Mouse (Mus musculus) ES-E14 (cell line): Measurements from ENCODE around the gene Qpctl. TPM values are rescaled to one million over a fixed set of nuclear protein-coding genes. Genes with fewer than 3 reads are reported as not detected.

Source experiments
- DNase-seq: peaks from one replicate; pipeline ENCODE4 v3.0.0-alpha.2; 2013; ENCODE audit warnings: low read depth, low spot score
- H3K27ac ChIP-seq: 2 replicates; pipeline ENCODE4 v1.5.1; 2012; ENCODE audit warnings: low read depth, mild to moderate bottlenecking, low read length, moderate library complexity, mixed read lengths; ENCODE audit not compliant: poor library complexity, insufficient read depth, severe bottlenecking
- H3K36me3 ChIP-seq: 2 replicates; pipeline ENCODE4 v1.6.1; 2012; ENCODE audit warnings: mild to moderate bottlenecking, low read length, moderate library complexity, mixed read lengths; ENCODE audit not compliant: control insufficient read depth, poor library complexity, insufficient read depth, severe bottlenecking
- H3K4me1 ChIP-seq, 2 experiments: fragments of 150-350 bp in 1 of 2; sonication (generic) in 1 of 2; 2 replicates each; pipeline ENCODE4 v1.6.1; 2012; ENCODE audit warnings: low read length in 2 of 2, mild to moderate bottlenecking in 1 of 2, mixed read lengths in 1 of 2; ENCODE audit not compliant: control insufficient read depth in 2 of 2, insufficient read depth in 2 of 2, poor library complexity in 1 of 2
- H3K4me3 ChIP-seq, 2 experiments: fragments of 150-350 bp in 1 of 2; sonication (generic) in 1 of 2; 2 replicates each; pipeline ENCODE4 v1.5.1; 2012; ENCODE audit warnings: low read length in 2 of 2, low read depth in 1 of 2, mild to moderate bottlenecking in 1 of 2, mixed read lengths in 1 of 2; ENCODE audit not compliant: insufficient read depth in 1 of 2, poor library complexity in 1 of 2, severe bottlenecking in 1 of 2
- H3K9ac ChIP-seq: 2 replicates; pipeline ENCODE4 v1.6.1; 2012; ENCODE audit warnings: low read depth, mild to moderate bottlenecking, low read length, mixed read lengths; ENCODE audit not compliant: poor library complexity, insufficient read depth, severe bottlenecking
- H3K9me3 ChIP-seq: fragments of 150-350 bp; sonication (generic); 2 replicates; pipeline ENCODE4 v1.6.1; 2012; ENCODE audit warnings: low read depth, mild to moderate bottlenecking, low read length; ENCODE audit not compliant: control insufficient read depth, insufficient read depth
- CHD2 ChIP-seq: IDR thresholded peaks from 2 replicates; pipeline ENCODE4 v1.6.1; 2014; ENCODE audit warnings: mild to moderate bottlenecking, low read depth, low read length, inconsistent platforms
- HCFC1 ChIP-seq: IDR thresholded peaks from 2 replicates; pipeline ENCODE4 v1.6.1; 2012; ENCODE audit warnings: low read length, inconsistent platforms, borderline replicate concordance; ENCODE audit not compliant: insufficient read depth
- MAFK ChIP-seq: IDR thresholded peaks from 2 replicates; pipeline ENCODE4 v1.6.1; 2014; ENCODE audit warnings: mild to moderate bottlenecking, low read depth, low read length, inconsistent platforms; ENCODE audit not compliant: insufficient read depth
- ZC3H11A ChIP-seq: IDR thresholded peaks from 2 replicates; pipeline ENCODE4 v1.6.1; 2012; ENCODE audit warnings: low read depth, mild to moderate bottlenecking, inconsistent platforms, low read length, borderline replicate concordance
- ZNF384 ChIP-seq: IDR thresholded peaks from 2 replicates; pipeline ENCODE4 v1.6.1; 2012; ENCODE audit warnings: low read depth, low read length, inconsistent platforms
- in situ Hi-C, 2 experiments: fragments of 600-800 bp; cut with MboI; formaldehyde crosslinking; loops; one replicate each; pipeline ENCODE4 v1.15.1; 2025; ENCODE audit warnings: low sequenced_read_pairs in 2 of 2, inconsistent platforms in 1 of 2; ENCODE audit not compliant: unreplicated experiment in 2 of 2
- total RNA-seq: library from RNA; depleted of rRNA; stranded (reverse); fragments of 300-350 nt; gene quantifications from 2 replicates; pipeline ENCODE4 v1.2.3, GENCODE M21; 2012

The Qpctl gene
- total RNA-seq, 1 experiment: 8.1 TPM

DNA sequence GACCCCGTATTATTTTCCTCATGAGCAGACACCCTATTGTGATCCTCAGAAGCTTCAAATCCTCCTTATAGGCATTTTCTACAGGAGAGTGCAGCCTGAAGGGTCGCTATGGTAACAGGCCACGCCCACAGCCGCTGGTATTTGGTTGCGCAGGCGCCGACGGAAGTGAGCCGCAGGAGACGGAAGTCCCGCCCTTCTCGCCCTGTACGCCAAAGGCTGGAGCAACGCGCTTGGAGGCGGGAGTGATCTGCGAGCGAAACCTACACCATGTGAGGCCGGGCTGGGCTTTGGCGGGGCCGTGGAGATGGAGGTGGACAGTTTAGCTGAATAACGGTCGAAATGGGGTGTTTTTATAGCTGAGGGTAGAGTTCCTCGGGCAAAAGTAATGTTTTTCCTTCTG lies 535 bp upstream of the Qpctl start, which contains the start of gene Snrpd2:
Snrpd2 (plus strand) TSS at position 97 of the 400 bp plus-strand sequence.
- Histone ChIP-seq H3K27ac (peak within 1 kb of the TSS; percentile 14; the same call in 1 of the 2 replicates), H3K9ac (peak within 1 kb of the TSS; percentile 93), H3K4me1 (peaks cover 5 to 7% of the 10 kb centered on the region in 2 experiments; a peak in 1 of 4 replicates), H3K4me3 (peak within 1 kb of the TSS; percentile 82 to 90), H3K36me3 (peaks cover 28% of the 10 kb centered on the region), H3K9me3 (no peaks in the 10 kb centered on the region)
- TF ChIP-seq ZNF384: no peak
- in situ Hi-C loops: no loop called here
- DNase-seq: peak; percentile 95

DNA sequence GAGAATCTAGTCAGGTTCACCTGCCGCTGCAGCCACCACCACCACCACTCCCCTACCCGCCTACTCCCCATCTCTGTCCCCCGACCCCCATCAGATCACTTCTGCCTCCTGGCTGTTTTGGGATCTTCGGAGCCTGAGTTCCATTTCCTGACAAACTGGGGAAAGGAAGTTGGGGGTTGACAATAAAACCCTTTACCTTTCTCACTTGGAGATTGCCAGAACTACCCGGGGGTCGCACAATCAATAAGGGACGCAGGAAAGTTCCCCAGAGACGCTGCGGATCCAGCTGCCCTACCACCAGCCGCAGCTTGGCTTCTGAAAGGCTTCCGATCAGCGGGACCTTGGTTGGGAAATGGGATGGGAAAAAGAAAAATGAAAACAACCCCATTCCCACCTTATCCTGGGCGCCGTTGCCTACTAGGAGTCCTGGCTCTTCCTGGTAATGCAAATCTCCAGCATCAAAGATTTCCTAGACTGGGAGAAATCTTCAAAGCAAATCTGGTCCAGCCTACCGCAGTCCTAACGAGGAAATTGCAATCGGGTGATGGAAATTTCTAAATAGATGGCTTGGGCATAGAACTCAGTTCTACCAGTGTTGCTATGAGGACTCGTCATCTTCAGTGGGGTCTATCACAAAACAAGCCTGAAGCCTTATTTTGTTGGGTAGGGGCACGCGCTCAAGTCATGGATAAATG lies 764 bp downstream of the Qpctl start:
- in situ Hi-C loops: no loop called here
- TF ChIP-seq MAFK (no peak), HCFC1 (no peak), CHD2 (no peak), ZC3H11A (no peak), ZNF384 (no peak)
- Histone ChIP-seq H3K4me3 (peak overlapping the region; percentile 75 to 79), H3K9ac (peak overlapping the region; percentile 74), H3K9me3 (no peaks in the 10 kb centered on the region), H3K4me1 (peaks cover 5 to 7% of the 10 kb centered on the region in 2 experiments; a peak in 1 of 4 replicates), H3K27ac (no peak overlapping the region), H3K36me3 (peaks cover 21% of the 10 kb centered on the region)
- DNase-seq: no peak

DNA sequence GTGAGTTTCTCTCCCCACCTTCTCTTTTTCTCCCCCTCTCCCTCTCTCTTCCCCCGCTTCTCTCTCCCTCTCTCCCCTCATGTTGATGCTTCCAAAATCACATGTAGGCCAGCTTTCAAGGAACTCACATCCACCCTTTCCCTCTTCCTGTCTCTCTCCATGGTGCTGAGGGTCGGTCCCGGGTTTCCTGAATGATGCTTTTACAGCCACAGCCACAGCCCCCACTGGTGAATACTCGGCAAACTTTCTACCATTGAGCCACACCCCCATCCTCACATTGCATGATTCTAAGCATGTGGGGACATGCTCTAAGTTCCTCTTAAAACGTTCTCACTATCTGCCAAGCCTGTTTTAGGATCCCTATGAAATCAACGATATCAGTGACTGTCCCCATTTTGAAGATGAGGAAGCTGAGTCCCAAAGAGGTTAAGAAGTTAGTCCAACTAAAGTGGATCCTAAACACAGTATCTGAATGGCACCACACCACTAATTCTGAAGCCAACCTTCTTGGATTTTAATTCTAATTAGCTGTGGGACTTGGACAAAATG lies 1.5 kb downstream of the Qpctl start:
- TF ChIP-seq MAFK (no peak), ZNF384 (no peak), ZC3H11A (no peak), HCFC1 (no peak), CHD2 (no peak)
- in situ Hi-C loops: no loop called here
- Histone ChIP-seq H3K9ac (no peak overlapping the region), H3K4me1 (peaks cover 5 to 7% of the 10 kb centered on the region in 2 experiments; a peak in 1 of 4 replicates), H3K27ac (no peak overlapping the region), H3K4me3 (no peak overlapping the region), H3K36me3 (peaks cover 15% of the 10 kb centered on the region), H3K9me3 (no peaks in the 10 kb centered on the region)
- no peak for DNase-seq

DNA sequence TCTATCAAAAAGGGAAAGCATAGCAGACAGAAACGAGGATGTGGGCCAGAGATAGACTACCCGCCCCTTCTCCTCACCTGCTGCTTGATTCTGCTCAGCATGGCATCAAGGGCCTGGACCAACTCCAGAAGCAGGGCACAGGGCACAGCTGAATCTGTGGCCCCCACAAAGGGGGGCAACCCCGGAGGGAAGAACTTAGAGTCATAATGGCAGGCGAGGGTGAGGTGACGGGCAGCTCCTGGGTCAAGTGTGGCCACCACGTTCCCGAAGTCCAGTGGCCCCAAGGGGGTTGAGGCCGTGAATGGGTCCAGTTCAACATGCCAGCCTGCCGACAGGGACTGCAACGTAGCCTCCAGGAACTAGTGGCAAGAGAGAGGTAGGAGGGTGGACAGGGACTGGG lies 2.3 kb downstream of the Qpctl start:
- DNase-seq: no peak
- Histone ChIP-seq H3K9me3 (no peaks in the 10 kb centered on the region), H3K9ac (no peak overlapping the region), H3K4me3 (no peak overlapping the region), H3K36me3 (peaks cover 9% of the 10 kb centered on the region; the same call in 1 of the 2 replicates), H3K4me1 (peaks cover 5 to 7% of the 10 kb centered on the region in 2 experiments; a peak in 1 of 4 replicates), H3K27ac (no peak overlapping the region)
- in situ Hi-C loops: no loop called here
- TF ChIP-seq CHD2 (no peak), ZNF384 (no peak), HCFC1 (no peak), MAFK (no peak), ZC3H11A (no peak)

DNA sequence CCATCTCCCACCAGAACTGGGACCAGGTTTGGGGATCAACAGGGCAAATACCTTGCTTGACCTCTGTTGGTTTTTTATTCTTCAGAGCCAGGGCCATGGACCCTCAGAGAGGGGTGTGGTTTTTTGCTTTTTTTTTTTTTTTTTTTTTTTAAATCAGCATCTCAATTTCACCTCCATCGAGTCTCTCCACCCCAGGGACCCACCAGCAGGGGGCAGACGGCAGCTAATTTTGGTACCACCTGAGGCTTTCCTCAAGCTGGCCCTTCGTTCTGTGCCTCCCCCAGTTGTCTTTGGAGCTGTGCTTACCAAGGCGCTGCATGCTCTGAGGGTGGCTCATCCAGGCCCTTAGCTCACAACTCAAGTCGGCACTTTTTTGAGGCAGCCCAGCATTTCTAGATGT lies 11.7 kb downstream of the Qpctl start:
- Histone ChIP-seq H3K9me3 (no peaks in the 10 kb centered on the region), H3K4me3 (no peak overlapping the region), H3K4me1 (peaks cover 0 to 21% of the 10 kb centered on the region in 2 experiments; a peak in 2 of 4 replicates), H3K27ac (no peak overlapping the region), H3K36me3 (peaks cover 16% of the 10 kb centered on the region; the same call in 1 of the 2 replicates), H3K9ac (0 out of 2 replicates have a peak overlapping the region, but pooled peaks have one; percentile 42)
- in situ Hi-C loops: no loop called here
- no peak for DNase-seq
- peak; percentile 94 for TF ChIP-seq ZNF384
- TF ChIP-seq ZC3H11A: no peak
